Mouse (Mus musculus): ENCODE measurements around the gene Prpsap1. TPM values are rescaled to one million over a fixed set of nuclear protein-coding genes. Genes with fewer than 3 reads are reported as not detected.

The Prpsap1 gene
- total and polyA plus RNA-seq, 3 experiments = 79.8 to 114 (median 114) TPM

- Histone ChIP-seq H3K4me2 (ENCODE audit: insufficient read depth, low read depth, poor library complexity, severe bottlenecking) (no peak overlapping the region), H3K4me3 (replicated peaks in 1 of 3; ENCODE audit: low read depth in 2 of 3, low read length in 2 of 3, poor library complexity in 1 of 3) (no peak overlapping the region), H3K79me2 (replicated peaks; ENCODE audit: control insufficient read depth, extremely low read depth, insufficient read depth, poor library complexity, severe bottlenecking) (no peaks in the 10 kb centered on the region), H3K9me3 (replicated peaks; ENCODE audit: low read length) (peaks cover 2% of the 10 kb centered on the region), H3K27me3 (replicated peaks) (no peaks in the 10 kb centered on the region), H3K4me1 (ENCODE audit: control insufficient read depth in 1 of 2, insufficient read depth in 2 of 2) (peaks cover 0 to 31% of the 10 kb centered on the region in 2 experiments; a peak in 2 of 4 replicates), H3K27ac (ENCODE audit: insufficient read depth, low read depth) (no peak overlapping the region), H3K9ac (ENCODE audit: insufficient read depth, low read depth) (no peak overlapping the region), H3K36me3 (replicated peaks in 1 of 2; ENCODE audit: control insufficient read depth in 1 of 2, insufficient read depth in 1 of 2, low read length in 1 of 2) (no peaks in the 10 kb centered on the region)
- DNase-seq (ENCODE audit: extremely low read depth) = no peak
- in situ Hi-C loops (cut with MboI; ENCODE audit: low pct_ligation_motif_present, low pct_unique_long_range_greater_than_20kb, low sequenced_read_pairs) (loop anchor here (5.0 kb wide), 1 partner anchor 35 kb away; the partner anchor contains the start of gene Sphk1), dilution Hi-C loops (cut with MboI; ENCODE audit: extremely low pct_ligation_motif_present, extremely low pct_unique_long_range_greater_than_20kb, low sequenced_read_pairs) (no loop called here)
- TF ChIP-seq POLR2A (IDR thresholded peaks at IDR 0.05; ENCODE audit: low read depth, low read length) (no peak), EP300 (IDR thresholded peaks at IDR 0.05; ENCODE audit: low read length) (no peak), MAFK (IDR thresholded peaks at IDR 0.05; ENCODE audit: insufficient replicate concordance, low read length) (no peak), RAD21 (IDR thresholded peaks at IDR 0.05; ENCODE audit: low read depth, low read length) (no peak), SMC3 (IDR thresholded peaks at IDR 0.05; ENCODE audit: low read depth, low read length) (no peak), ZKSCAN1 (IDR thresholded peaks at IDR 0.05; ENCODE audit: borderline replicate concordance, low read depth, low read length) (no peak), BHLHE40 (IDR thresholded peaks at IDR 0.05; ENCODE audit: low read depth, low read length) (no peak), TCF12 (IDR thresholded peaks at IDR 0.05; ENCODE audit: low read depth, low read length) (no peak), UBTF (IDR thresholded peaks at IDR 0.05; ENCODE audit: low read depth, low read length) (no peak), JUN (IDR thresholded peaks at IDR 0.05; ENCODE audit: insufficient read depth, low read depth, low read length) (no peak), NRF1 (IDR thresholded peaks at IDR 0.05; ENCODE audit: low read depth, low read length) (no peak), IRF4 (IDR thresholded peaks at IDR 0.05; ENCODE audit: low read depth, low read length) (no peak), RCOR1 (conservative IDR thresholded peaks at IDR 0.05; ENCODE audit: low read depth, low read length) (no peak), ZMIZ1 (IDR thresholded peaks at IDR 0.05; ENCODE audit: low read depth, low read length) (no peak), ELF1 (IDR thresholded peaks at IDR 0.05; ENCODE audit: low read depth, low read length) (no peak), CTCF (conservative IDR thresholded peaks at IDR 0.05 in 1 of 2, IDR thresholded peaks at IDR 0.05 in 1 of 2; ENCODE audit: low read depth in 2 of 2, low read length in 2 of 2) (no peak), NELFE (IDR thresholded peaks at IDR 0.05; ENCODE audit: low read depth, low read length) (no peak)
These were observed 3.3 kb upstream of the Prpsap1 start for GRCm38 (mm10) chr11:116497313-116497712.

GRCm38 (mm10) chr11:116494474-116495174 lies 622 bp upstream of the Prpsap1 start:
- Histone ChIP-seq H3K36me3 (replicated peaks in 1 of 2; ENCODE audit: control insufficient read depth in 1 of 2, insufficient read depth in 1 of 2, low read length in 1 of 2) (no peaks in the 10 kb centered on the region), H3K4me3 (replicated peaks in 1 of 3; ENCODE audit: low read depth in 2 of 3, low read length in 2 of 3, poor library complexity in 1 of 3) (no peak overlapping the region), H3K4me2 (ENCODE audit: insufficient read depth, low read depth, poor library complexity, severe bottlenecking) (no peak overlapping the region), H3K27me3 (replicated peaks) (no peaks in the 10 kb centered on the region), H3K4me1 (ENCODE audit: control insufficient read depth in 1 of 2, insufficient read depth in 2 of 2) (peaks cover 0 to 29% of the 10 kb centered on the region in 2 experiments; a peak in 2 of 4 replicates), H3K79me2 (replicated peaks; ENCODE audit: control insufficient read depth, extremely low read depth, insufficient read depth, poor library complexity, severe bottlenecking) (peaks cover 2% of the 10 kb centered on the region; the same call in 1 of the 2 replicates), H3K9me3 (replicated peaks; ENCODE audit: low read length) (peaks cover 8% of the 10 kb centered on the region), H3K27ac (ENCODE audit: insufficient read depth, low read depth) (no peak overlapping the region), H3K9ac (ENCODE audit: insufficient read depth, low read depth) (no peak overlapping the region)
- in situ Hi-C loops (cut with MboI; ENCODE audit: low pct_ligation_motif_present, low pct_unique_long_range_greater_than_20kb, low sequenced_read_pairs) (loop anchor here (5.0 kb wide), 1 partner anchor 38 kb away; the partner anchor contains the start of gene Sphk1), dilution Hi-C loops (cut with MboI; ENCODE audit: extremely low pct_ligation_motif_present, extremely low pct_unique_long_range_greater_than_20kb, low sequenced_read_pairs) (no loop called here)
- TF ChIP-seq E2F4 (IDR thresholded peaks at IDR 0.05; ENCODE audit: insufficient replicate concordance, low read depth, low read length) (no peak), RCOR1 (conservative IDR thresholded peaks at IDR 0.05; ENCODE audit: low read depth, low read length) (no peak), MAFK (IDR thresholded peaks at IDR 0.05; ENCODE audit: insufficient replicate concordance, low read length) (no peak), NELFE (IDR thresholded peaks at IDR 0.05; ENCODE audit: low read depth, low read length) (no peak), USF2 (conservative IDR thresholded peaks at IDR 0.05; ENCODE audit: low read depth, low read length) (no peak), RAD21 (IDR thresholded peaks at IDR 0.05; ENCODE audit: low read depth, low read length) (no peak), MEF2A (IDR thresholded peaks at IDR 0.05; ENCODE audit: borderline replicate concordance, low read depth, low read length) (no peak), ZMIZ1 (IDR thresholded peaks at IDR 0.05; ENCODE audit: low read depth, low read length) (no peak), GABPA (IDR thresholded peaks at IDR 0.05; ENCODE audit: insufficient replicate concordance, low read depth, low read length) (no peak), CTCF (conservative IDR thresholded peaks at IDR 0.05 in 1 of 2, IDR thresholded peaks at IDR 0.05 in 1 of 2; ENCODE audit: low read depth in 2 of 2, low read length in 2 of 2) (no peak), IRF4 (IDR thresholded peaks at IDR 0.05; ENCODE audit: low read depth, low read length) (no peak), JUND (conservative IDR thresholded peaks at IDR 0.05; ENCODE audit: low read depth, low read length) (no peak)
- peak; percentile 15 for DNase-seq (ENCODE audit: extremely low read depth)

All from CH12.LX (cell line).